Mouse (Mus musculus) heart, postnatal 0 days (tissue): ENCODE measurements around the gene Pitpnm2.

Source experiments
- CTCF ChIP-seq: IDR thresholded peaks from 2 replicates; pipeline ENCODE4 v1.5.1; 2016; ENCODE audit warnings: antibody characterized with exemption, control low read depth, low read depth
- EP300 ChIP-seq: IDR thresholded peaks from 2 replicates; pipeline ENCODE4 v1.6.1; 2016; ENCODE audit warnings: antibody characterized with exemption, low read depth

GRCm38 (mm10) chr5:124168428-124169223 lies 80.9 kb downstream of the Pitpnm2 start:
- no peak for TF ChIP-seq CTCF
- no peak for TF ChIP-seq EP300
